Mouse (Mus musculus): Measurements from ENCODE around the gene Fam161a.
A peak's percentile ranks its signal among the peaks of the same experiment; 100 is the strongest.

Fam161a gene

GRCm38 (mm10) chr11:22990393-22991126, 16.8 kb upstream of the Fam161a start, which contains the start of gene Cct4:
TSS of gene Cct4 (plus strand) at chr11:22990519.
- peak; percentile 90 to 91 for DNase-seq (ENCODE audit: low spot score in 2 of 2)

- DNase-seq (ENCODE audit: low spot score in 2 of 2) = no peak
Observed at GRCm38 (mm10) chr11:22991218-22991835, 16.0 kb upstream of the Fam161a start.

DNA sequence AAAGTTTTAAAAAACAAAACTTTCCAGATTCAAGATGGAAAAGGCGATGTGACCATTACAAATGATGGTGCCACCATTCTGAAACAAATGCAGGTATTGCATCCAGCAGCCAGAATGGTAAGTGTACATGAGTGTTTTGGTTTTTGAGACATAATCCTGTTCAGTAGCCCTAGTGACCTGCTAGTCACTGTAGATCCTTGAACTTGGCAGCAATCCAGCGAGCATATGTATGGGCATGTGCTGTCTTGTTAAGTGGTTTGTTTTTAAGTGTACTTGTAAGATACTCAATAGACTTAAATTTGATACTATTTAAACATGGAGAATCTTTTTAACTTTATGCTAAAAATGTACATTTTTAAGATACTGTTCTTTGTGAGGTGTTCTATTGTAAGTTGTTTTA, 13.1 kb upstream of the Fam161a start:
- DNase-seq (ENCODE audit: low spot score in 2 of 2) = no peak

- no peak for DNase-seq (ENCODE audit: low spot score in 2 of 2)
Observed at GRCm38 (mm10) chr11:22995461-22995860, 11.9 kb upstream of the Fam161a start.

DNA sequence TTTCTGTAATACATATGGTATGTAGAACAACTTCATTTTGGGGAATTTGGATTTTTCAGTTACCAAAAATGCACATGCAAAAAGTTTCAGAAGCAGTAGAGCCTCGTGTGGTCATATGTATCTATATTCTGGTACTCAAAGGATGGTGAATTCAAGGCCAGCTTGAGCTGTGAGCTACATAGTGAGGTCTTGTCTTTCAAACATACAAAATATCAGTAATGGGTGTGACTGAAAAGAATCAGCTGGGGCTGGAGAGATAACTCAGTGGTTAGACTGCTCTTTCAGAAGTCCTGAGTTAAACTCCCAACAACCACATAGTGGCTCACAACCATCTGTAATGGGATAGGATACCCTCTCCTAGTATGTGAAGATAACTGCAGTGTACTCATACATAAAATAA, 9.0 kb upstream of the Fam161a start:
- no peak for DNase-seq (ENCODE audit: low spot score in 2 of 2)

GRCm38 (mm10) chr11:23005276-23005675, 2.1 kb upstream of the Fam161a start:
- no peak for DNase-seq (ENCODE audit: low spot score in 2 of 2)

- no peak for DNase-seq (ENCODE audit: low spot score in 2 of 2)
Observed at GRCm38 (mm10) chr11:23007166-23007480, 208 bp upstream of the Fam161a start.

- peak; percentile 74 to 77 for DNase-seq (ENCODE audit: low spot score in 2 of 2)
Observed at GRCm38 (mm10) chr11:23008181-23008823, 971 bp downstream of the Fam161a start.

- DNase-seq (ENCODE audit: low spot score in 2 of 2) = no peak
Observed at GRCm38 (mm10) chr11:23008824-23009200, 1.5 kb downstream of the Fam161a start.

DNA sequence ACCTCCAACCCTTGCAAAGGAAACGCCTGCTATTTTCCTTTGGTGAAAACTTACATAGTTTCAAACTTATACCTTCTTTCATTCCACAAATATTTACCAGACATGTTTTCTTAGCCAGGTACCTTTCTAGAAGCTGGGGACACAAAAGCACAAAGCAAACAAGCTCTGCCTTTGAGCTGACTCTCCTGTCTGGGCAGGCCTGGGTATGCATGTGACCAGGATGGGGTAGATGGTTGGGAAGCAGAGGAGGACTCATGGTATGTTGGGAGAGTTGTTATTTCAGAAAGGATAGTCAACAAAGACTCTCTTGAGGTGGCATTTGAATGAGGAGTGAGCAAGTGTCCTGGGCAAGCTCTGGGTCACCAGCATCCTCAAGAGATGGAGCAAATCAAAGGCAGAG, 5.8 kb downstream of the Fam161a start:
- no peak for DNase-seq (ENCODE audit: low spot score in 2 of 2)

DNA sequence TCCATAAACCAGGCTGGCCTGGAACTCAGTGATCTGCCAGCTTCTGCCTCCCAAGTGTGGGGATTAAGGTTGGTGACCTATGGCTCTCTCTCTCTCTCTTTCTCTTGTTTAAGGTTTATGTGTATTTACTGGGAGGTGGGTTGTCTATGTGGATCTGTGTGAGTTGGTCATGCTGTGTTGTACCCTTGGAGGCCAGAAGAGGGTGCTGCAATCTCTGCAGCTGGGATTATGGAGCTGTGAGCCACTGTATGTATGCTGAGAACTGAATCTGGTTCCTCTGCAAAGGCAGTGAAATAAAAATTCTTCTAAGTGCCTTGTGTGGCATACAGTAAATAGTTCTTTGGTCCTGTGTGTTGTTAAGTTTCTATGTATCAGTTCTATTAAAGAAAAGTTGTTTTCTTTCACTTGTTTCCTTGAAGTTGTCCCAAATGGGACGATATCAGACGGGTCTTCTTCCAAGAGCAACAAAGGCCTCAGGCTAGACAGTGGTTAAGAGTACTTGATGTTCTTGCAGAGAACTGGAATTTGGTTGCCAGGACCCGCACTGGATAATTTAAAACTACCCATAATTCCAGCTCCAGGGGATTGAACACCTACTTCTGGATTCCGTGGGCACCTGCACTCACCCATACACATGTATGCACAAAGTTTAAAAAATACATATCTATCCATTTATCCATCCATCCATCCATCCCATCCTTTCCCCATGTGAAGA, 6.4 kb downstream of the Fam161a start:
- DNase-seq (ENCODE audit: low spot score in 2 of 2) = no peak

GRCm38 (mm10) chr11:23014996-23015395, 7.7 kb downstream of the Fam161a start:
- DNase-seq (ENCODE audit: low spot score in 2 of 2) = no peak

DNA sequence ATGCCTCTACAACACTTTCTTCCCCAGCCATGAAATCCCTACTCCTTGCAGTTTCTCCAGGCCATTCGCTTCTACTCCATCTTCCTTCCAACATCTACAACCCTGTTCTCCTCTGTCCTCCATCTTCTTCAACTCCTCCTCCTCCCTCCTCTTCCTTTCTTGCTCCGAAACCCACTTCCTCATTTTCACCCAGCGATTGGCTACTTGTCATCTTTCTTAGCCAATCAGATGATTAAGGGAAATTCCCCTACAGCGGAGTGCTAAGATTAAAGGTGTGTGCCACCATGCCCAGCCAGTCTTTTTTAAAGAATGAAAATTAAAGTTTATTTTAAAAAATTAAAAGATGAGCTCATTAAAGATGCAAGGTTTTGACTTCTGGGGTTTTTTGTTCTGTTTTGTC, 10.6 kb downstream of the Fam161a start:
- DNase-seq (ENCODE audit: low spot score in 2 of 2) = no peak

GRCm38 (mm10) chr11:23020116-23020770, 12.9 kb downstream of the Fam161a start:
- DNase-seq (ENCODE audit: low spot score in 2 of 2) = no peak

DNA sequence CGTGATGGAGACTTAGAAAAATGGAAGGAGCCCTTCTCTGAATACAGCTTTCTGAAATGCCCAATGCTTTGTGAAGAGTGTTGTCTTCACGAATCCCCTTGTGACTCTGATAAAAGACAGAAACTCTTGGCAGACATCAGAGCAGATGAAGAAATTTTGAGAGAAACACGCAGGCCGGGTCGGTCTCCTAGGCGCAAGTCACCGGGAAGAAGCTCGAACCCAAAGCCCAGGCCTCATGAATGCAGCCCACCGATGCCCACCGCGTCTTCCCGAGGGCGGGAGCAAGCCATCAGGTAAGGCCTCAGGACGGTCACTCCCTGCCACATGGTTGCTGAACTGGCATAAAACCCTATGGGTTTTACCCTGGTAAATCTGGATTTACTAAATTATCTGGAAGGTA, 13.5 kb downstream of the Fam161a start:
- DNase-seq (ENCODE audit: low spot score in 2 of 2) = no peak

GRCm38 (mm10) chr11:23023155-23023554, 15.8 kb downstream of the Fam161a start:
- no peak for DNase-seq (ENCODE audit: low spot score in 2 of 2)

DNA sequence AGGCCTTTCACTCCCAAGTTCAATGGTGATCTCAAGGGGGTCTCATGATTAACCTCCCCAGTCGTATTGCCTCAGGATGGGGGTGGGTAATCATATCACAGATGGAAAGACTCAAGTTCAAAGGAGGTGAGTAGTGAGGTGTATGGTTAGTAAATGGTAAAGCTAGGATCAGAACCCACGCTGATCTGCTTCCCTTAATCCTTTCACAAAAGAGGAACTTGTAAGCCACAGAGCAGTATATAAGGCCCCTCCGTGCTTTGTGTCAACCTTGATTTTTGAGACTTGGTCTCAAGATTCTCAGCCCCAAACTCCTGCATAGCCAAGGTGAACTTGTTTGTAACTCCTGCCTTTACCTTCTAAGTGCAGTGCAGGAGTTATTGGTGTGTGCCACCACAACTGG, 16.8 kb downstream of the Fam161a start:
- DNase-seq (ENCODE audit: low spot score in 2 of 2) = no peak

DNA sequence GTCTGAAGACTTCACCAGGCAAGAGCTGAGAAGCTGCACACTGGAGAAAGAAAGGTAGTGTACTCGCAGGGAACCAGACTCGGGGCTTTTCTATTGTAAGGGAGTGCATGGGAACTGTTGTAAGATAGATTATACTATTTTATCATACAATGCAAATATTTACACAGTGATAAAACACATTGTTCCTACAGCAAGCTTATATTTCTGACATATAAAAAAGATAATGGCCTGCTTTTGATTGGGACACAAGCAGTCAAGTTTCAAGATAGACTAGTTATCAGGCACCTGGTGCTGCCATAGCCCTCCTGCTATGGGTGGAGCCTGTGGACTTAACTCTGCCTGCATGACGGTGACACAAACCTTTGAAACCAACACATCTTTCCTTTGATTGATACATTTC, 21.6 kb downstream of the Fam161a start:
- DNase-seq (ENCODE audit: low spot score in 2 of 2) = no peak

DNA sequence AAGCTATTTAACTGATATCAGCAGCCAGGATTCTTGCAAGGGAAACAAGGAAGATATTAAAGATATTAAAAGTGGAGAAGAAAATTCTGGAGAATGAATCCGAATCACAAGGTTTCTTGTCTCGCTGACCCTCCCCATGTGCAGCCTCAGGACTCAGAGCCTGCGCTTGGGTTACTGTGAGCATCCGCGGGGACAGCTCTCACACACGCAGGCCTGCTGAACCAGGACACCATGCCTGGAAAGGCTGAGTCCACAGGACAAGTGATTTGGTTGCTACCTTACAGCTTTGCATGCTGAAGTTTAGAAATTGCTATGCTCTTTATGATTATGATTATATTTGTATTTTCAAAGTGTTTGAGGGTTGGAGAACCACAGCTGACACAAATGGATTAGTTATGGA, 22.1 kb downstream of the Fam161a start:
- DNase-seq (ENCODE audit: low spot score in 2 of 2) = no peak

GRCm38 (mm10) chr11:23047252-23047651, 39.9 kb downstream of the Fam161a start:
- DNase-seq (ENCODE audit: low spot score in 2 of 2) = no peak

DNA sequence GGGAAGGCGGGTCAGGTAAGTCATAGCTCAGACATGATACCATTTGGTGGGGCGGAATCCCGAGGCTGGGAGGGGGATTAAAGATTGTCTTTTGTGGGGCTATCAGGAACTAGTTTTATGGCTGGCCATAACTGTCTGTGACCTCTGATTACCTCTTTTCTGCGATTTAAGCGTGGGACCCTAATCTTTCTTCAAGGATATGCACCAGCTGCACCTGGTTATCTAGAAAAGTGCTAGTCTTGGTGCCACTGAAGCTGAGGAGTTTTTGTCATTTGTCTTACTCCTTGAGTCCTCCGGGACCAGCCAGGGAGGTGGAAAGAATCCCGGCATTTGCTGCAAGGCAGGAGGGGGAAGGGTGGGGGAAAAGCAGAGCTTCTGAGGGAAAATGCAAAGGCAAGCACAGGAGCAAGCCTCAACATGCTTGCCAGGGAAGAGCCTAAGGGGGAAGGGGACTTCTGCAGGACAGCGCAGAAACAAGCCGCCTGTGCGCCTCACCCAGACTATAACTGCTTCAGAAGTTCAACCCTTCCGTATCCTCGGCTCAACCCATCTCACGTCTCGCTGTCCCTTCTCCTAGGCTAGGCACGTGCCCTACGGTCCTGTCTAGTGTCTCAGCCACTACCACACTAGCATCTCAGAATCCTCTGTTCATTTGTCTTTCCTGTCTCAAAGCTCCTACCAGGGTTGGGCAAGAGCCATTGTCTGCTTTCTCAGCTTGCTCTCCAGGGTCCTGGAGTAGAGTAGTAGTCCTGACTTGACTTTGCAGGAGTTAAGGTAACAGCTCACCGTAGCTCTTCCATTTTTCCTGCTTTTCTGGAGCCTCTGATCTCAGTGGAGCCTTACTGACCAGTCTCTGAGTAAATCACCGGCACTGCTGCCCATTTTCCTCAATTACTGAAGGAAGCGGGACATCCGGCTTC, 40.6 kb downstream of the Fam161a start:
- no peak for DNase-seq (ENCODE audit: low spot score in 2 of 2)

Measured in urinary bladder, postnatal 4 days (tissue).